Comparison of ENCODE assay signal across 14 mouse cellular contexts in genomic region chr17:75018142-75018541, GRCm38 (mm10). TPM values are rescaled to one million over a fixed set of nuclear protein-coding genes. Genes with fewer than 3 reads are reported as not detected.
A peak's percentile ranks its signal among the peaks of the same experiment; 100 is the strongest.
DNase-seq lines count a peak whose midpoint lies in the region; ATAC-seq and TF ChIP-seq lines count a peak whose summit lies in the region.
"Had no signal": no experiment of that assay in that cellular context is flagged by ENCODE, and none has a peak within 500 bp of the region (broad histone marks: within the 10 kb centered on the region; RNA-seq: fewer than 3 reads in every experiment).

No protein-coding gene starts in this region.

- H3K36me3 ChIP-seq in embryonic facial prominence, embryonic 14.5 days (ENCODE audit: control insufficient read depth, insufficient read depth, low read length) = no peaks in the 10 kb centered on the region
- H3K36me3 ChIP-seq: G1E; hindbrain, embryonic 15.5 days had no signal

- peak overlapping the region; percentile 32 for H3K27ac ChIP-seq in gastrocnemius, adult 2 months
- H3K27ac ChIP-seq in embryonic facial prominence, embryonic 14.5 days (replicated peaks; ENCODE audit: low read depth, low read length) = 0 out of 2 replicates have a peak overlapping the region, but pooled peaks have one; percentile 22
- H3K27ac ChIP-seq: forebrain, embryonic 13.5 days; heart, embryonic 13.5 days; hindbrain, embryonic 15.5 days had no signal

- no peak for TF ChIP-seq CTCF in gastrocnemius, adult 2 months (IDR thresholded peaks at IDR 0.05)

- H3K4me3 ChIP-seq in gastrocnemius, adult 2 months = no peak overlapping the region
- no peak overlapping the region for H3K4me3 ChIP-seq in embryonic facial prominence, embryonic 14.5 days (ENCODE audit: low read depth, low read length)
- H3K4me3 ChIP-seq: forebrain, embryonic 13.5 days; heart, embryonic 13.5 days; hindbrain, embryonic 15.5 days had no signal

- no peak overlapping the region for H3K9ac ChIP-seq in embryonic facial prominence, embryonic 14.5 days (ENCODE audit: low read depth, low read length)
- H3K9ac ChIP-seq: forebrain, embryonic 13.5 days; forebrain, postnatal 0 days; heart, embryonic 13.5 days; hindbrain, embryonic 15.5 days had no signal

- no peaks in the 10 kb centered on the region for H3K9me3 ChIP-seq in embryonic facial prominence, embryonic 14.5 days (ENCODE audit: control insufficient read depth, low read length)
- H3K9me3 ChIP-seq: forebrain, embryonic 13.5 days; G1E; heart, embryonic 13.5 days; hindbrain, embryonic 15.5 days had no signal

- DNase-seq in gastrocnemius, adult 2 months = no peak
- no peak for DNase-seq in gastrocnemius, postnatal 25 days
- DNase-seq in lung, postnatal 36 days = peak; percentile 13
- no peak for DNase-seq in lung, postnatal 25 days (ENCODE audit: low spot score)
- DNase-seq in embryonic facial prominence, embryonic 14.5 days (ENCODE audit: low spot score) = peak; percentile 73
- no peak for DNase-seq in urinary bladder, postnatal 10 days (ENCODE audit: low spot score)
- no peak for DNase-seq in thymus, postnatal 10 days (ENCODE audit: low spot score in 2 of 2)
- DNase-seq: cerebellum, adult 2 months; forebrain, postnatal 0 days had no signal

- H3K4me1 ChIP-seq in embryonic facial prominence, embryonic 14.5 days (ENCODE audit: control insufficient read depth, insufficient read depth, low read length) = peaks cover 38% of the 10 kb centered on the region

- intact Hi-C loops in gastrocnemius, adult 2 months (cut with DNase I) = no loop called here

- H3K27me3 ChIP-seq in embryonic facial prominence, embryonic 14.5 days (replicated peaks; ENCODE audit: control insufficient read depth, insufficient read depth, low read length) = no peaks in the 10 kb centered on the region
- H3K27me3 ChIP-seq: forebrain, embryonic 13.5 days; heart, embryonic 13.5 days; hindbrain, embryonic 15.5 days had no signal

- ATAC-seq in embryonic facial prominence, embryonic 14.5 days (ENCODE audit: low read depth) = peak; percentile 48; the same call in 1 of the 2 replicates
- ATAC-seq: intestine, postnatal 0 days had no signal

- no peak overlapping the region for H3K4me2 ChIP-seq in embryonic facial prominence, embryonic 14.5 days (ENCODE audit: low read depth, low read length)
- H3K4me2 ChIP-seq: forebrain, embryonic 13.5 days; heart, embryonic 13.5 days; hindbrain, embryonic 15.5 days had no signal

- WGBS in embryonic facial prominence, embryonic 14.5 days = 70% methylated on average over 5 of the region's 5 CpGs

RNA-seq across cellular contexts. Expression of gene Ltbp1, which starts 12.8 kb away (rescaled TPM):
- 10 to 100 TPM in 1 of 2 experiments, 1 to 10 TPM in 1; 8.9 to 11.0 TPM for total RNA-seq in gastrocnemius, adult 2 months (2021)
- total RNA-seq in gastrocnemius, postnatal 25 days (2021) = 10 to 100 TPM; 10.2 to 11.1 TPM
- polyA plus RNA-seq in embryonic facial prominence, embryonic 14.5 days (2014; fragmentation: Nextera tagmentation; extraction: Ambion mirVana) = 53.9 and 60.7 TPM in 2 replicates
- polyA plus RNA-seq: G1E had no signal

Comparison
In these comparisons a context has a peak if more than half of its experiments do, and no peak if none do; other contexts are left out.
1. DNase-seq: peak in lung, postnatal 36 days (single experiment) and embryonic facial prominence, embryonic 14.5 days (single experiment); none in gastrocnemius, adult 2 months (single experiment), gastrocnemius, postnatal 25 days (single experiment), lung, postnatal 25 days (single experiment), urinary bladder, postnatal 10 days (single experiment) and thymus, postnatal 10 days (0 of 2).